Mouse (Mus musculus): ENCODE results near the gene 4931414P19Rik. TPM values are rescaled to one million over a fixed set of nuclear protein-coding genes. Genes with fewer than 3 reads are reported as not detected.

4931414P19Rik gene
- polyA plus RNA-seq, 1 experiment from 2014 or later, result 6.0 TPM

DNA sequence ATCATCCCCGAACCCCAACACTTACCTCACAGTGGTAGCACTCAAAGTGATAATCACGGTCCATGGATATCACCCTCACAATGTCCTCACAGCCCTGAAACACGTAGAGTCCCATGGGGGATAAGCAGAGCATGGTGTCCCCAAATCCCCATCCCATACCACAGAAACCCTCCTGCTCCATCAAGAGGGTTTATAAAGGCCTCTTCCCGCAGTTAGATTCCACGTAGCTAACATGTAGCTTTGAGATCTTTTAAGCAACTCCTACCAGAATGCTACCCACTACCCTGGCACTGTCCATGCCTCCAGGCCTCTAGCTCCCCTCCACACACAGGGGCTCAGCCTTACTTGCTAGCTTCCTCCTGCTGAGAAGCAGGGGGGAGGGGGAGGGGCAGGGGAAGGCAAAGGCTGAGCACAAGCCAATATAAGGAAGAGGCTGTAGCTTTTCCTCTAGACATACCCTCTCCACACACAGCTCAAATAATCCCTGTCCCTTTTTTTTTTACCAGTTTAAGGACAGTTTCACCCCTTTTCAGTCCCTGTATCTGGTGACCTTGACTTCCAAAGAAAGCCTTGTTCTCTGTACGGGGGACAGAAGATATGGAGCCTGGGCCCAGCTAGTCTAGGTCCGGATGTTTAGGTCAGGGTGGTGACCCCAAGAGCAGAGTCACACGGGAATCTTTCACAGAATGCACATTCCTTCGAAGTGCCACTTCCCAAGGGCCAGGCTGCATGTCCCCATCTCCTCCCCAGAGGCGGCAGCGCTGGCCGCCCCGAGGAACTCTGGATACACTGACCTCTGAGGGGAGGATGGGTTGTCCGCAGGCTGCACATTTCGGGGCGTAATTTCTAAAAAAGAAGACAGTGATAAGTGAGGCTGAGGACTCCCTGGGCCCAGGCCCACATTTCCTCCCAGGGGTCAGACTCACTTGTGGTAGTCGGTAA is 36.1 kb downstream of the 4931414P19Rik start:
- Histone ChIP-seq H3K27ac (replicated peaks) (peak overlapping the region; percentile 36), H3K4me1 (peaks cover 57% of the 10 kb centered on the region), H3K4me3 (no peak overlapping the region), H3K27me3 (replicated peaks) (no peaks in the 10 kb centered on the region), H3K9me3 (no peaks in the 10 kb centered on the region), H3K4me2 (no peak overlapping the region), H3K9ac (peak overlapping the region; percentile 44), H3K36me3 (peaks cover 74% of the 10 kb centered on the region)
- no peak for ATAC-seq (ENCODE audit: extremely low read depth, insufficient number of reproducible peaks, low FRiP score, low TSS enrichment)
- 49% methylated on average over 17 of the region's 17 CpGs for WGBS

DNA sequence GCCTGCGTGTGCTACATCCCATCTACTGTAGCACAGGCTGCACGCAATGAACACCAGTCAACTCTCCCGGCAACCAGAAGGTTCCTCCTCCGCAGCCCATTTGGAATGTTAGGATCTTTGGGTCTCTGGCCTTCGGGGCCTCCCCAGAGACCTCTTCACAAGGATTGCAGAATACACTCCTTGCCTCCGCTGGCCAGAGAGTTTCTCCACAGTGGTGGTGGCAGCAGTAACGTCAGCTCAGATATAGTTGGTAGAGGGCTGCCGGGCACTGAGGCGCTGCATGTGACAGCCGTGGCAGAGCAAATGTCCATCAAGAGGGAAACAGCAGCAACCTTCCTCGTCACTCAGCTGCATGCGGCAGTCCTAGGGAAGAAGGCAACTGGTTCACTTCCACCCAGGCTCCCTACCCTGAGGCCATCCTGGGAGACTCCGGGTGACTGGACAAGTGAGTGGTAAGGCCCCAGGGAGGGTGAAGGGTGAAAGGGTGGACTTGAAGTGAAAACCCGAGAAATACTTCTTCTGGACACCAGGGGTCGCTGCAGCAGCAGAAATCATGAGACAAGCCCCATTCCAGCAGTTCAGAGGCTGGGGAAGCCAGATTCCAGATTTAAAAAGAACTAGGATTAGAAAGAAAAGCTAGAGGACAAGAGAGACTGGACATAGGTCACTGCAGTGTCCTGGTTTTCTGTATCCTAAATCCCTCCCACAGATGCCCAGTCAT is 36.9 kb downstream of the 4931414P19Rik start:
- Histone ChIP-seq H3K9ac (peak overlapping the region; percentile 44), H3K27ac (replicated peaks) (peak overlapping the region; percentile 36), H3K36me3 (peaks cover 67% of the 10 kb centered on the region), H3K4me2 (no peak overlapping the region), H3K9me3 (no peaks in the 10 kb centered on the region), H3K4me1 (peaks cover 48% of the 10 kb centered on the region), H3K27me3 (replicated peaks) (no peaks in the 10 kb centered on the region), H3K4me3 (no peak overlapping the region)
- 69% methylated on average over 15 of the region's 15 CpGs for WGBS
- no peak for ATAC-seq (ENCODE audit: extremely low read depth, insufficient number of reproducible peaks, low FRiP score, low TSS enrichment)

DNA sequence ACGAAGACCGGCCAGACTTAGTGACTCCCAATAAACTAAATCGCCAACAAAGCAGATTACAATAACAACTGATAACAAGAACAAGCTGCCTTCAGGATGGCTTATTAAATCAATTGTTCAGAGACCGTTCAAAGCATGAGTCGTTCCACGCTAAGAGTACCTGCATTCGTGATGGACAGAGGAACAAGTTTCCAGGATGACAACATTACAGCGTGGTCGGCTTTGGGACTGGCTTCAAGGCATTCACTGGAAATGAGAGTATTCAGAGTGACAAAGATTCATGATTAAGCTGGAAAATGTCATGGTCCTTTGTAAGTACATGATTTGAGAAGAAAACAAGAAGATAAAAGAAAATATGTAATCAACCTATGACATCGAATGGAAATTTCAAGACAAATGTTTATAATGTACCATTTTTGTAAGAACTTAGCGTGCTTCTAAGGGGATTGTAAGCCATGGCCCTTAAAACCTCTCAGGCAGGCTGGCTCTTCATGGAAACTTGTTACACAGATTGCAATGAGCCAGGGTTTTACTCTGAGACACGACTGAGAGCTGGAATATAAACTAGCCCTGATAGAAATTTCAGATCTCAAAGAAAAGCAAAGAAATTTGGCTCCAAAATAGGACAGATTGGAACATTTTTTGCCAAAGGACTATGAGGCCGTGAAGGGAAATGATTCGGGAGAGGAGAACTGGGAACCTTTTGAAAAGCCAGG is 45.1 kb downstream of the 4931414P19Rik start:
- Histone ChIP-seq H3K4me2 (no peak overlapping the region), H3K9me3 (no peaks in the 10 kb centered on the region), H3K27ac (replicated peaks) (no peak overlapping the region), H3K27me3 (replicated peaks) (no peaks in the 10 kb centered on the region), H3K9ac (no peak overlapping the region), H3K36me3 (no peaks in the 10 kb centered on the region), H3K4me3 (no peak overlapping the region), H3K4me1 (0 out of 2 replicates have a peak, but pooled peaks cover 4% of the 10 kb centered on the region)
- no peak for ATAC-seq (ENCODE audit: extremely low read depth, insufficient number of reproducible peaks, low FRiP score, low TSS enrichment)
- 76% methylated on average over 14 of the region's 14 CpGs for WGBS

DNA sequence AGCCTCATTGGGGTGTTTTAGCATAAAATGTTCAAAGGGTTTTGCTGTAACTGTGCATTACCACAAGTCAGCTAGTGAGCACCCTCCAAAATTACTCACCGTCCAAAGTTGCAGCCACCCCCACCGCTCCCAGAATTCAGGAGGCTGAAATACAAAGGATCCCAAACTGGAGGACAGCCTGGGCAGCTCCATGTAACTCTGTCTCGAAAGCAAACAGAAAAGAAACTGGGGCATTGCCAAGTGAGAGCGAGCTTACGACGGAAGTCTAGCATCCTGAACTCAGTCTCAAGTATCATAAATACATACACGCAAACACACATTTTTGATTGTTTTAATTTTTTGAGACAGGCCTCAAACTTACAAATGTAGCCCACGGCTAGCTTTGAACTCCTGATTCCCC is 48.5 kb downstream of the 4931414P19Rik start:
- H3K27ac ChIP-seq (replicated peaks), result no peak overlapping the region
- peaks cover 13% of the 10 kb centered on the region for H3K4me1 ChIP-seq
- no peak overlapping the region for H3K4me2 ChIP-seq
- no peaks in the 10 kb centered on the region; the same call in 1 of the 2 replicates for H3K36me3 ChIP-seq
- ATAC-seq (ENCODE audit: extremely low read depth, insufficient number of reproducible peaks, low FRiP score, low TSS enrichment), result no peak
- no peak overlapping the region for H3K9ac ChIP-seq
- no peaks in the 10 kb centered on the region for H3K27me3 ChIP-seq (replicated peaks)
- no peaks in the 10 kb centered on the region for H3K9me3 ChIP-seq
- no peak overlapping the region for H3K4me3 ChIP-seq
- 80% methylated on average over 8 of the region's 8 CpGs for WGBS

DNA sequence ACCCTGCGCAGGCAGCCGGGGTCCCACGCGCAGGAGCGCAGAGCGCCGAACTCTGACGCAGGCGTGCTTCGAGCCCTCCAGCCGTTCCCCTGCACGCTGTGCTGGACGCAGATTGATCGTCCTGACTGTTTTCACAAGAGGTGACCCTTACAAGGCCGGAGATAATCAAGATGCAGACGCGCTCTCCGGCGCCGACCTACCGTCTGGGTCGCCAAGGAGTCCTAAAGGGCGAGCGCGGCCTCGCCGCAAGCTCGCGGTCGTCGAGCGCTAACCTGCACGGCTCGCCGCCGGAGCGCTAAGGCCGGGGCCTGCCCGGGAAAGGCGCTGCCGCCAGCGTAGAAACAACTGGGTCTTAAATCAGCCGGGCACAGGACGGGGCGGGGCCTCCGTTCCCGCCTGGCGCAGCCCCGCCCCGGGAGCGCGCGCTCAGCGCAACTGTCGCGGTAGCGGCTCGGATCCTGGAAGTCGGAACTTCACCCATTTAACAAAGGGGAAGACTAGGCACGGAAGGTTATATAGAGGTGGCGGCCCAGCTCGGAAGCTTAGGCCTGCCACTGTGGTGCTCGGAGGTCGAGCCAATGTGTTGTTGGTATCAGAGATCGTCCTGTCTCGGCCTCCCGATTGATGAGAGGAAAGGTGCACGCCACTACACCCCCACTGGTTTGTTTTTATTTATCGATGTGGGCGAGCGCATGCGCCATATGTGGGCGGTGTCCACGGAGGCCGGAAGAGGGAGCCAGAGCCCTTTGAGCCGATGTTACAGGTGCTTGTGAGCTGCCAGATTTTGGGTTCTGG is 51.6 kb downstream of the 4931414P19Rik start, which contains the start of gene Haus4:
Gene Haus4, minus strand, starts transcription at position 642 of the 795 bp plus-strand sequence.
- Histone ChIP-seq H3K4me1 (peaks cover 13% of the 10 kb centered on the region), H3K36me3 (peaks cover 30% of the 10 kb centered on the region), H3K4me2 (peak within 1 kb of the TSS; percentile 88), H3K27me3 (replicated peaks) (no peaks in the 10 kb centered on the region), H3K27ac (replicated peaks) (peak within 1 kb of the TSS; percentile 92), H3K9me3 (no peaks in the 10 kb centered on the region), H3K4me3 (peak within 1 kb of the TSS; percentile 70), H3K9ac (peak within 1 kb of the TSS; percentile 88)
- under 1% methylated on average over 76 of the region's 76 CpGs for WGBS
- peak; percentile 91 for ATAC-seq (ENCODE audit: extremely low read depth, insufficient number of reproducible peaks, low FRiP score, low TSS enrichment)

DNA sequence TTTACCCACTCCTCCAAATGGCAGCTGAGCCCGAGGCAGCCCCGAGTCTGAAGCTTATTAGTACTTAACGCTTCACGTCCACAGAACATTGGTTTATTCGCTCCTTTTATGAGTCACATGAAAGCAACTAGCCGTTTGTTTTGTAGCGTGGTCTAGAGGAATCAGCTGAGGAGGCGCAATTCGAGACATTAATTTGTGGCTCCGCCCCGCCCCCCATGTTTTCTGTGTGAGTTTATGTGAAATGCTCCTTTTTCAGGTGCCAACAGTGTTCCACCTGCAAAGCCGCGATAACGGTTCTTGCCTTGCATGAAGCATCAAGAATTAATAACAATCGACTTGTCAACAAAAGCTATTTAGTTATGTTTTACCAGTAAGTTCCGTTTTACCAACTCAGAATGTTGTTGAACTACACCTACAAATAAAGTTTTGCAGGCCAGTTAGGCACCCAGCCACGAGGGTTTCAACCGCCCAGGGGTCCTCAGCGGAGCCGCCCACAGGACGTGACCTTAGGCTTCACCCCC is 52.3 kb downstream of the 4931414P19Rik start:
- peak overlapping the region; percentile 88 for H3K9ac ChIP-seq
- no peak for ATAC-seq (ENCODE audit: extremely low read depth, insufficient number of reproducible peaks, low FRiP score, low TSS enrichment)
- peak overlapping the region; percentile 92 for H3K27ac ChIP-seq (replicated peaks)
- 6% methylated on average over 21 of the region's 21 CpGs for WGBS
- no peaks in the 10 kb centered on the region for H3K9me3 ChIP-seq
- no peaks in the 10 kb centered on the region for H3K27me3 ChIP-seq (replicated peaks)
- H3K4me3 ChIP-seq, result peak overlapping the region; percentile 70
- peaks cover 13% of the 10 kb centered on the region for H3K4me1 ChIP-seq
- H3K4me2 ChIP-seq, result peak overlapping the region; percentile 88
- peaks cover 36% of the 10 kb centered on the region for H3K36me3 ChIP-seq

DNA sequence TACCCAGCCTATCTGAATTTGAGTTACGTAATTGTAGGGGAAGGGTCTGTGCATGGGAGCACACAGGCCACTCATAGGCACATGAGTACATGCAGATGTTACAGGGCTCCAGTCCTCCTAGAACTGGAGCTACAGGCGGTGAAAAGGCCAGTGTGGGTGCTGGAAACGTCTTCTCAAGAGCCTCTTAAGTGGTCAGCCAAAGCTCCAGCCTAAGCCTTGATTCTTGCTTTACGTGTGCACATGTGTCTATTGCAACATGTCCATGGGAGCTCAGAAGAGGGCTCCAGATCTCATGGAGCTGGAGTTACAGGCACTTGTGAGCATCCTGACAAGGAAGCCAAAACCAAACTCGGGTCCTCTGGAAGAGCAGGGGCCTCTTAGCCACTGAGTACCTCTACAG is 61.1 kb downstream of the 4931414P19Rik start:
- Histone ChIP-seq H3K9ac (no peak overlapping the region), H3K27me3 (replicated peaks) (no peaks in the 10 kb centered on the region), H3K9me3 (no peaks in the 10 kb centered on the region), H3K4me1 (no peaks in the 10 kb centered on the region), H3K4me2 (no peak overlapping the region), H3K36me3 (peaks cover 87% of the 10 kb centered on the region), H3K4me3 (no peak overlapping the region), H3K27ac (replicated peaks) (no peak overlapping the region)
- no peak for ATAC-seq (ENCODE audit: extremely low read depth, insufficient number of reproducible peaks, low FRiP score, low TSS enrichment)
- 70% methylated on average over 5 of the region's 5 CpGs for WGBS

DNA sequence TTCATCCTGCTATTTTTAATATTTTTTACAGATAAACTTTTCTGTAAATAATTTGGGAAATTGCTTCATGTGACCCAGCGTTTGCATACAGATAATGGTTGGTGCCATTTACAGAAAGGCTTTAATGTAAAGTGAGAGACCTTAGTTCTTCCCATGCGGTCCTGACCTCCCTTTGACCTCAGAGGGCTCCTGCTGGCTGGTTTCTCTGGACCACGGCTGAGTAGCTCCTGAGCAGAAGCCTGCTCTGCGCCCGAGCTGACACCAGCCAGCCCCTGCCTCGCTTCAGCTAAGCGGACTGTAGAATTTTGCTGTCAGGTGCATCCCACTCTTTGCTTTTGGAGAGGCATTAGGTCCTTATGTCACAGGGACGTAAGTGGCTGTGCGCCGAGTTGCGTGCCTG is 65.0 kb downstream of the 4931414P19Rik start:
- H3K9me3 ChIP-seq, result no peaks in the 10 kb centered on the region
- no peaks in the 10 kb centered on the region for H3K27me3 ChIP-seq (replicated peaks)
- WGBS, result 56% methylated on average over 11 of the region's 11 CpGs
- H3K4me3 ChIP-seq, result no peak overlapping the region
- H3K4me2 ChIP-seq, result no peak overlapping the region
- peaks cover 47% of the 10 kb centered on the region for H3K36me3 ChIP-seq
- 0 out of 2 replicates have a peak overlapping the region, but pooled peaks have one; percentile 10 for H3K9ac ChIP-seq
- H3K4me1 ChIP-seq, result no peaks in the 10 kb centered on the region
- ATAC-seq (ENCODE audit: extremely low read depth, insufficient number of reproducible peaks, low FRiP score, low TSS enrichment), result no peak
- peak overlapping the region; percentile 24; the same call in 1 of the 2 replicates for H3K27ac ChIP-seq (replicated peaks)

DNA sequence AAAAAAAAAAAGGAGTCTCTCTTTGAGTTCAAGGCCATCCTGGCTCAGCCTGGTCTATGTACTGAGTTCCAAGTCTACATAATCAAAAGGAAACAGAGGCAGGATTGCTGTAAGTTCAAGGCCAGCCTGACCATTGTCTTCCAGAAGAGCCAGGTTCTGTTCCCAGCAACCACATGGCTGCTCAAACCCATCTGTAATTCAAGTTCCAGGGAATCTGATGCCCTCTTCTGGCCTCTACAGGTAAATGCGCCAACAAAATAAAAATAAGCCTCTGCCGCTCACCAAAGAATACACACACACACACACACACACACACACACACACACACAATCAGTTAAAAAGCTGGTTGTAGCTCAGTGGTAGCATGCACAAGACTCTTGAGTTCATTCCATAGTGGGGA is 67.2 kb downstream of the 4931414P19Rik start:
- WGBS, result 89% methylated on average over 2 of the region's 2 CpGs
- Histone ChIP-seq H3K9me3 (no peaks in the 10 kb centered on the region), H3K4me3 (no peak overlapping the region), H3K4me1 (no peaks in the 10 kb centered on the region), H3K36me3 (peaks cover 27% of the 10 kb centered on the region), H3K9ac (no peak overlapping the region), H3K27me3 (replicated peaks) (no peaks in the 10 kb centered on the region), H3K27ac (replicated peaks) (no peak overlapping the region), H3K4me2 (no peak overlapping the region)
- ATAC-seq (ENCODE audit: extremely low read depth, insufficient number of reproducible peaks, low FRiP score, low TSS enrichment), result no peak
